In genomic region chr11:83302526-83303251, GRCm38 (mm10) we compare ENCODE assay signal across 8 mouse cellular contexts. TPM values are rescaled to one million over a fixed set of nuclear protein-coding genes. Genes with fewer than 3 reads are reported as not detected.
DNase-seq lines count a peak whose midpoint lies in the region; ATAC-seq and TF ChIP-seq lines count a peak whose summit lies in the region.

Gene Pex12 (minus strand): TSS chr11:83302586.

- WGBS in kidney, embryonic 14.5 days: under 1% methylated on average over 51 of the region's 51 CpGs
- under 1% methylated on average over 51 of the region's 51 CpGs for WGBS in limb, embryonic 15.5 days

- H3K27me3 ChIP-seq in kidney, embryonic 14.5 days (ENCODE audit: control insufficient read depth, insufficient read depth, low read length): no peaks in the 10 kb centered on the region
- no peaks in the 10 kb centered on the region for H3K27me3 ChIP-seq in limb, embryonic 15.5 days

- DNase-seq in A20 (ENCODE audit: low read depth, low spot score): peak; percentile 97
- DNase-seq in heart, adult 9 months (ENCODE audit: low spot score in 2 of 2): peak; percentile 91 to 93
- DNase-seq in monocyte, adult 2 months (ENCODE audit: low read depth in 1 of 2, low spot score in 2 of 2): peak; percentile 87 to 91
- DNase-seq in spleen, postnatal 36 days (ENCODE audit: low spot score in 2 of 2): peak; percentile 92 to 94

- H3K27ac ChIP-seq in bone marrow macrophage, adult 2 months (ENCODE audit: insufficient read depth, low read depth, low read length): peak within 1 kb of the TSS; percentile 60
- H3K27ac ChIP-seq in embryonic fibroblast, embryonic 13.5 days (ENCODE audit: insufficient read depth, low read length): peak within 1 kb of the TSS; percentile 85
- peak within 1 kb of the TSS; percentile 97 for H3K27ac ChIP-seq in kidney, embryonic 14.5 days (ENCODE audit: low read depth, low read length)
- peak within 1 kb of the TSS; percentile 93 for H3K27ac ChIP-seq in limb, embryonic 15.5 days

- H3K4me2 ChIP-seq in kidney, embryonic 14.5 days (replicated peaks; ENCODE audit: low read depth, low read length): peak within 1 kb of the TSS; percentile 70
- H3K4me2 ChIP-seq in limb, embryonic 15.5 days: peak within 1 kb of the TSS; percentile 63

- H3K36me3 ChIP-seq in kidney, embryonic 14.5 days (ENCODE audit: control insufficient read depth, insufficient read depth, low read length): no peaks in the 10 kb centered on the region
- H3K36me3 ChIP-seq in limb, embryonic 15.5 days: no peaks in the 10 kb centered on the region

- H3K4me3 ChIP-seq in bone marrow macrophage, adult 2 months (ENCODE audit: insufficient read depth, low read length): peak within 1 kb of the TSS; percentile 81
- H3K4me3 ChIP-seq in embryonic fibroblast, embryonic 13.5 days (ENCODE audit: insufficient read depth, low read length): peak within 1 kb of the TSS; percentile 93
- peak within 1 kb of the TSS; percentile 82 for H3K4me3 ChIP-seq in kidney, embryonic 14.5 days (ENCODE audit: low read length)
- H3K4me3 ChIP-seq in limb, embryonic 15.5 days: peak within 1 kb of the TSS; percentile 88

- H3K9ac ChIP-seq in kidney, embryonic 14.5 days (ENCODE audit: low read depth, low read length): peak within 1 kb of the TSS; percentile 89
- H3K9ac ChIP-seq in limb, embryonic 15.5 days: peak within 1 kb of the TSS; percentile 88

- TF ChIP-seq CTCF in bone marrow macrophage, adult 2 months (IDR thresholded peaks at IDR 0.05; ENCODE audit: low read depth, low read length): no peak
- TF ChIP-seq CTCF in embryonic fibroblast, embryonic 13.5 days (IDR thresholded peaks at IDR 0.05; ENCODE audit: borderline replicate concordance, insufficient read depth, low read length): no peak

- H3K9me3 ChIP-seq in kidney, embryonic 14.5 days (ENCODE audit: control insufficient read depth, low read length): no peaks in the 10 kb centered on the region
- H3K9me3 ChIP-seq in limb, embryonic 15.5 days: no peaks in the 10 kb centered on the region

- no peak for TF ChIP-seq POLR2A in bone marrow macrophage, adult 2 months (IDR thresholded peaks at IDR 0.05; ENCODE audit: borderline replicate concordance, low read depth, low read length)
- peak; percentile 71; the same call in 1 of the 2 replicates for TF ChIP-seq POLR2A in embryonic fibroblast, embryonic 13.5 days (IDR thresholded peaks at IDR 0.05; ENCODE audit: low read depth, low read length)

- peaks cover 17% of the 10 kb centered on the region for H3K4me1 ChIP-seq in bone marrow macrophage, adult 2 months (ENCODE audit: control insufficient read depth, insufficient read depth, low read length)
- H3K4me1 ChIP-seq in embryonic fibroblast, embryonic 13.5 days (ENCODE audit: control insufficient read depth, insufficient read depth, low read length): no peaks in the 10 kb centered on the region
- peaks cover 21% of the 10 kb centered on the region for H3K4me1 ChIP-seq in kidney, embryonic 14.5 days (ENCODE audit: control insufficient read depth, insufficient read depth, low read length)
- H3K4me1 ChIP-seq in limb, embryonic 15.5 days: peaks cover 20% of the 10 kb centered on the region

- ATAC-seq in kidney, embryonic 14.5 days (ENCODE audit: low FRiP score, low TSS enrichment): peak; percentile 72
- ATAC-seq in limb, embryonic 15.5 days (ENCODE audit: insufficient number of reproducible peaks, low FRiP score, low TSS enrichment, low read depth): peak; percentile 77

RNA-seq across cellular contexts. Expression of gene Pex12, which starts in this region (rescaled TPM):
- polyA plus RNA-seq in bone marrow macrophage, adult 2 months (2012; ENCODE audit: insufficient read depth, insufficient read length, missing spikeins): 6.2 and 12.2 TPM in 2 replicates
- 8.9 and 9.0 TPM in 2 replicates for polyA plus RNA-seq in embryonic fibroblast, embryonic 13.5 days (2011; ENCODE audit: insufficient read length, low read depth, missing spikeins)
- 10.7 and 13.7 TPM in 2 replicates for polyA plus RNA-seq in kidney, embryonic 14.5 days (2014; fragmentation: Nextera tagmentation; extraction: Ambion mirVana)
- 13.2 and 14.1 TPM in 2 replicates for polyA plus RNA-seq in limb, embryonic 15.5 days (2015; fragmentation: Nextera tagmentation; extraction: Ambion mirVana)

Comparison
In these comparisons a context has a peak if more than half of its experiments do, and no peak if none do; other contexts are left out.
1. Peak in every context shown above with its lines: DNase-seq, ATAC-seq, H3K4me3 ChIP-seq and H3K27ac ChIP-seq.